Mouse (Mus musculus) megakaryocyte-erythroid progenitor cell, adult 5 weeks (primary cell): ENCODE measurements around the gene Trio. TPM values are rescaled to one million over a fixed set of nuclear protein-coding genes. Genes with fewer than 3 reads are reported as not detected.

Source experiments
- polyA plus RNA-seq: library from polyadenylated mRNA; stranded (reverse); fragments of >175 nt; gene quantifications from 2 replicates; pipeline ENCODE4 v1.2.3, GENCODE M21; 2012

The Trio gene
- polyA plus RNA-seq: 16.1 and 17.7 TPM in 2 replicates

DNA sequence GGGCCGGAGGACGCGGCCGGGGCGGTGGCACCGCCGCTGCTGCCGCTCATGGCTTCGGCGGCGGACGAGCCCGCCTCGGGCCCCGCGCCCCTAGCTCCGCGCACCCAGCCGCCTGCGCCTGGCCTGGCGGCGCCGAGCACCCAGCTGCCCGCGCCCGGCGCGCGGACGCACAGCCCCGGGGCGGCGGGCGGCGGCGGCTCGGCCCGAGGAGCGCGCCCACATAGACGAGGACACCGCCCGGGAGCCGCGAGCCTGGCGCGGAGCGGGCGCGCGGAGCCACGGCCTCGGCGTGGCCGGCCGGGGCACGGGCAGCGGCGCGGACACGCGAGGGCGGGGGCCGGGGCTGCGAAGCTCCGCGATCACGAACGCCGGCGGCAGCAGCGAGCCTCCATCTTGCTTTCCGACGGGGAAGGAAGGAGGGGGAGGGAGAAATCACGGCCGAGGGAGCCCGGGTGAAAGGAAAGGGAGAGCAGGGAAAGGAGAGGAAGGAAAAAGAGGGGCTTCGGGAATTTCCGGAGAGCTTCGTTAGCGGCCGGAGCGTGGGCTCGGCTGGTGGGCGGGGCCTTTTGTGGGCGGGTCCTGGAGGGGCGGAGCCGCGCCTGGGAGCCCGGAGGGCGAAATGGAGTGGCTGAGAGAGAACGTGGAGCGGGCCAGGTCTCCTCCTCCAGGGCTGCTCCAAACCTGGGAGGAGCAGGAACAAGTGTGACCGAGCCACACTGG lies at the start of gene Trio:
TSS of gene Trio (minus strand) at position 402 of the 720 bp plus-strand sequence.

DNA sequence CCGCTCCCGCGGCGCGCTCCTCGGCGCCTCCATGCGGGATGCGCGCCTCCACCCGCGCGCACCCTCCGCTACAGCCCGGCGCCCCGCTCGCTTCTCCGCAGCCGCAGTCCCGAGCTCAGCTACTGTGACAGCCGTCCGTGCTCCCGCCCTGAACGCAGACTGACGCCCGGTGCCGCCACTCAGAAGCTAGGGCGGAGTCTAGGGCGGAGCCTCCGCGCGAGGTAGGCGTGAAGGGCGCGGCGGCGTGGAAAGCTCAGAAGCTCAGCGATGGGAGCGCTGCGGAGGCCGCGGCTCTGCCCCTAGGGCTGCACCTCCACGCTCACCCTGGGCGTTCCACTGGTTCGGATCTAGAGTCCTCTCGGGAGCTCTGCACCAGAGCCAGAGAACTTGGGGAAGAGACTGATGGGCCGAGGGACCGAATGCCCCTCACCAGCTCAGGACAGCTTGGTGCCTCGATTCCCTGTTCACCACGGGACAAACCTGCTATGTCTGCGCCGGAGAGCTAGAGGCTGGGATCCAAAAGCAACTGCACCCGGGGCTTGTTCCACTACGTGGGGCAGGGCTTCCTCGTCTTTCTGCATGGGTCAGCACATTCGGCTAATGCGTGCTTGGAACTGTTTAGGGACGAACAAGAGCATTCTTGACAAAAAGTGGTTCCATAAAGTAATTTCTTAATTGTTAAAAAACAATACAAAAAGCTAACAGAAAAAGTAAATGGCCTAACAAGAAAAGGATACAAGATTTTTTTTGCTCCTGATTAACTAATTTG lies 344.0 kb downstream of the Trio start, which contains the start of gene Otulinl:
TSS of gene Otulinl (minus strand) at position 161 of the 769 bp plus-strand sequence.

Other genes with a start within 250 kb of the Trio start
- not detected in 2 replicates for gene Dnah5, start 177.9 kb upstream of the Trio start, polyA plus RNA-seq